Mouse (Mus musculus) heart, postnatal 0 days (tissue): ENCODE data around the gene Col25a1.

Experiments
- CTCF ChIP-seq: IDR thresholded peaks from 2 replicates; pipeline ENCODE4 v1.5.1; 2016; ENCODE audit warnings: antibody characterized with exemption, control low read depth, low read depth
- EP300 ChIP-seq: IDR thresholded peaks from 2 replicates; pipeline ENCODE4 v1.6.1; 2016; ENCODE audit warnings: antibody characterized with exemption, low read depth

- TF ChIP-seq EP300 = no peak
- TF ChIP-seq CTCF = no peak
These were observed 169.2 kb downstream of the Col25a1 start for GRCm38 (mm10) chr3:130300530-130300929.
